Mouse (Mus musculus) ES-E14 (cell line): ENCODE measurements at regions not wholly inside any gene's neighbourhood (a gene's known extent, or its start where the extent isn't known, plus 50 kb on each side); places are given as distances from the start of the nearest gene placed in this dataset.

Experiments
- DNase-seq: peaks from one replicate; pipeline ENCODE4 v3.0.0-alpha.2; 2013; ENCODE audit warnings: low read depth, low spot score
- H3K27ac ChIP-seq: 2 replicates; pipeline ENCODE4 v1.5.1; 2012; ENCODE audit warnings: low read depth, mild to moderate bottlenecking, low read length, moderate library complexity, mixed read lengths; ENCODE audit not compliant: poor library complexity, insufficient read depth, severe bottlenecking
- H3K36me3 ChIP-seq: 2 replicates; pipeline ENCODE4 v1.6.1; 2012; ENCODE audit warnings: mild to moderate bottlenecking, low read length, moderate library complexity, mixed read lengths; ENCODE audit not compliant: control insufficient read depth, poor library complexity, insufficient read depth, severe bottlenecking
- H3K4me1 ChIP-seq, 2 experiments: fragments of 150-350 bp in 1 of 2; sonication (generic) in 1 of 2; 2 replicates each; pipeline ENCODE4 v1.6.1; 2012; ENCODE audit warnings: low read length in 2 of 2, mild to moderate bottlenecking in 1 of 2, mixed read lengths in 1 of 2; ENCODE audit not compliant: control insufficient read depth in 2 of 2, insufficient read depth in 2 of 2, poor library complexity in 1 of 2
- H3K4me3 ChIP-seq, 2 experiments: fragments of 150-350 bp in 1 of 2; sonication (generic) in 1 of 2; 2 replicates each; pipeline ENCODE4 v1.5.1; 2012; ENCODE audit warnings: low read length in 2 of 2, low read depth in 1 of 2, mild to moderate bottlenecking in 1 of 2, mixed read lengths in 1 of 2; ENCODE audit not compliant: insufficient read depth in 1 of 2, poor library complexity in 1 of 2, severe bottlenecking in 1 of 2
- H3K9ac ChIP-seq: 2 replicates; pipeline ENCODE4 v1.6.1; 2012; ENCODE audit warnings: low read depth, mild to moderate bottlenecking, low read length, mixed read lengths; ENCODE audit not compliant: poor library complexity, insufficient read depth, severe bottlenecking
- H3K9me3 ChIP-seq: fragments of 150-350 bp; sonication (generic); 2 replicates; pipeline ENCODE4 v1.6.1; 2012; ENCODE audit warnings: low read depth, mild to moderate bottlenecking, low read length; ENCODE audit not compliant: control insufficient read depth, insufficient read depth
- CHD2 ChIP-seq: IDR thresholded peaks from 2 replicates; pipeline ENCODE4 v1.6.1; 2014; ENCODE audit warnings: mild to moderate bottlenecking, low read depth, low read length, inconsistent platforms
- HCFC1 ChIP-seq: IDR thresholded peaks from 2 replicates; pipeline ENCODE4 v1.6.1; 2012; ENCODE audit warnings: low read length, inconsistent platforms, borderline replicate concordance; ENCODE audit not compliant: insufficient read depth
- MAFK ChIP-seq: IDR thresholded peaks from 2 replicates; pipeline ENCODE4 v1.6.1; 2014; ENCODE audit warnings: mild to moderate bottlenecking, low read depth, low read length, inconsistent platforms; ENCODE audit not compliant: insufficient read depth
- ZC3H11A ChIP-seq: IDR thresholded peaks from 2 replicates; pipeline ENCODE4 v1.6.1; 2012; ENCODE audit warnings: low read depth, mild to moderate bottlenecking, inconsistent platforms, low read length, borderline replicate concordance
- ZNF384 ChIP-seq: IDR thresholded peaks from 2 replicates; pipeline ENCODE4 v1.6.1; 2012; ENCODE audit warnings: low read depth, low read length, inconsistent platforms
- in situ Hi-C, 2 experiments: fragments of 600-800 bp; cut with MboI; formaldehyde crosslinking; loops; one replicate each; pipeline ENCODE4 v1.15.1; 2025; ENCODE audit warnings: low sequenced_read_pairs in 2 of 2, inconsistent platforms in 1 of 2; ENCODE audit not compliant: unreplicated experiment in 2 of 2

- no peak for DNase-seq
- H3K36me3 ChIP-seq, result no peaks in the 10 kb centered on the region
- in situ Hi-C loops, result no loop called here
- no peak overlapping the region for H3K27ac ChIP-seq
- H3K9me3 ChIP-seq, result no peaks in the 10 kb centered on the region
- no peak for TF ChIP-seq ZC3H11A
- TF ChIP-seq MAFK, result no peak
- TF ChIP-seq CHD2, result no peak
- TF ChIP-seq HCFC1, result no peak
- no peak for TF ChIP-seq ZNF384
- H3K4me1 ChIP-seq, result 0 out of 4 replicates have a peak, but pooled peaks cover 0 to 2% of the 10 kb centered on the region in 2 experiments
- H3K9ac ChIP-seq, result peak overlapping the region; percentile 12; the same call in 1 of the 2 replicates
- H3K4me3 ChIP-seq, result peak overlapping the region; percentile 22 to 40; a peak in 2 of 4 replicates
Measured at GRCm38 (mm10) chr9:47167681-47168240, 169.2 kb downstream of the Gm4791 start.

GRCm38 (mm10) chr9:47176044-47176443 is 177.5 kb downstream of the Gm4791 start:
- in situ Hi-C loops, result no loop called here

DNA sequence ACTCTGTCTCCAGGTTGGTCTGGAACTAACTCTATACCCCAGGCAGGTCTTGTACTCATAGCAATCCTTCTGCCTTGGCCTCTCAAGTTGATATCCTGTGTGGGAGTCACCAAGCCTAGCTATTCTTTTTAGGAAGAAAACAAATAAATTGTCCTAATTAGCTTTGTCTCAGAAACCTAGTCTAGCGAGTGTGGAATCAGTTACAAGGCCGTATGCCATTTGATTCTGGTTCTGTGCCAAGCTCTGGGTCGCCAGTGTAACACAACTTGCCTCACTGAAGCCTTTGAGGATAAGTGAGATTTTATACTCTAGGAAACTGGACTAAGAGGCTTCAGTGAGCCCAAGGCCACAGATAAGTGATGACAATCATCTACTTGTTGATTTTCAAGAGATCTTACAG is 219.6 kb downstream of the Gm4791 start:
- H3K4me3 ChIP-seq, result no peak overlapping the region
- H3K36me3 ChIP-seq, result no peaks in the 10 kb centered on the region
- H3K9me3 ChIP-seq, result no peaks in the 10 kb centered on the region
- H3K27ac ChIP-seq, result no peak overlapping the region
- H3K4me1 ChIP-seq, result no peaks in the 10 kb centered on the region
- no peak for DNase-seq
- no peak overlapping the region for H3K9ac ChIP-seq
- TF ChIP-seq ZNF384 (no peak), MAFK (no peak), ZC3H11A (no peak), HCFC1 (no peak), CHD2 (no peak)
- in situ Hi-C loops, result no loop called here

More at GRCm38 (mm10) chr9:47176044-47176443, 177.5 kb downstream of the Gm4791 start:
- Histone ChIP-seq H3K4me1 (no peaks in the 10 kb centered on the region), H3K9ac (no peak overlapping the region), H3K36me3 (no peaks in the 10 kb centered on the region), H3K4me3 (no peak overlapping the region), H3K9me3 (no peaks in the 10 kb centered on the region), H3K27ac (no peak overlapping the region)
- DNase-seq, result no peak
- TF ChIP-seq HCFC1 (no peak), CHD2 (no peak), ZNF384 (no peak), MAFK (no peak), ZC3H11A (no peak)

DNA sequence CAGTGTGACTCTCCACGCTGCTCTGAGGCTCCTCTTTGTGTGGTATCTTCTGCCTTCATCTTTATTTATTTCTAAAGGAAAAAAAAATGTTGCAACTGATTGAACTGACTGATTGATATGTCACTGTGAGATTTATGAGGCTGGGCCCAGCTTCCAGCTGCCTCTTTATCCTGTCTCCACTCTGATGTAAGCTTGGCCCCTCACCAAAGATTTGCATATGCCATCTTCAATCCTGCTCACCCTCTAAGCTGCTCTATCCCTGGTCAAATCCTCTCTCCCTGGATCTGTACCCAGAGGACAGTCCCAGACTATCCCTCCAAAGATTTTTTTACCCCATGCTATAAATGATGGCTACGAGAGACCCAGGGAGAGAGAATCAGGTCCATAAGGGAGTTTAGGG is 225.0 kb downstream of the Gm4791 start:
- no peak overlapping the region for H3K4me3 ChIP-seq
- in situ Hi-C loops, result no loop called here
- no peak overlapping the region for H3K9ac ChIP-seq
- H3K36me3 ChIP-seq, result no peaks in the 10 kb centered on the region
- no peak for TF ChIP-seq HCFC1
- no peak for TF ChIP-seq ZC3H11A
- H3K27ac ChIP-seq, result no peak overlapping the region
- no peaks in the 10 kb centered on the region for H3K9me3 ChIP-seq
- no peak for DNase-seq
- H3K4me1 ChIP-seq, result no peaks in the 10 kb centered on the region

DNA sequence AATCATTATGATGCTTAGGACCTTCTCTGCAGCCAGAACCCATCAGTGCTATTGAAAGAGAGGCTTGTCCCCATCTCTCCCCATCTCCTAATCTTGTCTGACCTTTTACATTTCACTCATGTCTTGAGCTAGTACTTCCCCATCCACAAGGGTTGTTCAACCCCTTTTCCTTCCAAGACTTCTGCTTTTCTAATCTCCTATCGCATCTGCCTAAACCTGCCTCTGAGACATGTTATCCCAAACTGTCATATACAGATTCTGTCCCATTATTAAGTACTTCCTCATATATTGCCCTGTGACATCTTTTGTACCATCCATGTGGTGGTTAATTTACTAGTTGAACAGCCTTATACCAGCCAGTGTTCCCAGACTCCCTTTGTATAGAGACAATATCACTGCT is 225.7 kb downstream of the Gm4791 start:
- H3K9ac ChIP-seq, result no peak overlapping the region
- no peaks in the 10 kb centered on the region for H3K36me3 ChIP-seq
- no peak overlapping the region for H3K4me3 ChIP-seq
- no peaks in the 10 kb centered on the region for H3K9me3 ChIP-seq
- DNase-seq, result no peak
- H3K4me1 ChIP-seq, result no peaks in the 10 kb centered on the region
- H3K27ac ChIP-seq, result no peak overlapping the region
- TF ChIP-seq ZNF384 (no peak), MAFK (no peak), ZC3H11A (no peak), HCFC1 (no peak), CHD2 (no peak)
- in situ Hi-C loops, result no loop called here
